Mouse (Mus musculus) lung, adult 2 months (tissue): ENCODE measurements at regions not wholly inside any gene's neighbourhood (a gene's known extent, or its start where the extent isn't known, plus 50 kb on each side); places are given as distances from the start of the nearest gene placed in this dataset.
"Not testable (repeated sequence)": the region's sequence is repeated elsewhere in the genome, so short reads cannot be mapped to it uniquely, and the experiment has no call there.

Experiments
- DNase-seq: peaks from one replicate; pipeline ENCODE4 v3.0.0; 2022
- H3K4me1 ChIP-seq: fragments of 200-500 bp; 2 replicates; pipeline ENCODE4 v1.6.1; 2011; ENCODE audit warnings: low read length; ENCODE audit not compliant: control insufficient read depth, insufficient read depth
- H3K4me3 ChIP-seq: fragments of 200-500 bp; replicated peaks from 2 replicates; pipeline ENCODE3; 2011; ENCODE audit warnings: low read depth, mild to moderate bottlenecking, control low read depth, low read length; ENCODE audit errors: extremely low read depth
- CTCF ChIP-seq: fragments of 200-500 bp; IDR thresholded peaks from 2 replicates; pipeline ENCODE4 v1.5.1; 2011; ENCODE audit warnings: mild to moderate bottlenecking, low read length, control low read depth; ENCODE audit not compliant: insufficient read depth
- POLR2A ChIP-seq: fragments of 200-500 bp; IDR thresholded peaks from 2 replicates; pipeline ENCODE4 v1.6.1; 2011; ENCODE audit warnings: low read depth, mild to moderate bottlenecking, control low read depth, low read length, borderline replicate concordance; ENCODE audit errors: extremely low read depth
- WGBS: fragments of 180-500 bp; shearing (Covaris S2); methylation state at CpG from one replicate; pipeline ENCODE4 v1.1.7; 2018; 5-methylcytosine and 5-hydroxymethylcytosine counted together

GRCm38 (mm10) chr8:126784604-126785003 is 161.0 kb downstream of the Tomm20 start:
- TF ChIP-seq POLR2A: no peak
- no peak for TF ChIP-seq CTCF
- DNase-seq: no peak
- 59% methylated on average over 4 of the region's 4 CpGs for WGBS
- Histone ChIP-seq H3K4me1 (peaks cover 7% of the 10 kb centered on the region), H3K4me3 (no peak overlapping the region)

DNA sequence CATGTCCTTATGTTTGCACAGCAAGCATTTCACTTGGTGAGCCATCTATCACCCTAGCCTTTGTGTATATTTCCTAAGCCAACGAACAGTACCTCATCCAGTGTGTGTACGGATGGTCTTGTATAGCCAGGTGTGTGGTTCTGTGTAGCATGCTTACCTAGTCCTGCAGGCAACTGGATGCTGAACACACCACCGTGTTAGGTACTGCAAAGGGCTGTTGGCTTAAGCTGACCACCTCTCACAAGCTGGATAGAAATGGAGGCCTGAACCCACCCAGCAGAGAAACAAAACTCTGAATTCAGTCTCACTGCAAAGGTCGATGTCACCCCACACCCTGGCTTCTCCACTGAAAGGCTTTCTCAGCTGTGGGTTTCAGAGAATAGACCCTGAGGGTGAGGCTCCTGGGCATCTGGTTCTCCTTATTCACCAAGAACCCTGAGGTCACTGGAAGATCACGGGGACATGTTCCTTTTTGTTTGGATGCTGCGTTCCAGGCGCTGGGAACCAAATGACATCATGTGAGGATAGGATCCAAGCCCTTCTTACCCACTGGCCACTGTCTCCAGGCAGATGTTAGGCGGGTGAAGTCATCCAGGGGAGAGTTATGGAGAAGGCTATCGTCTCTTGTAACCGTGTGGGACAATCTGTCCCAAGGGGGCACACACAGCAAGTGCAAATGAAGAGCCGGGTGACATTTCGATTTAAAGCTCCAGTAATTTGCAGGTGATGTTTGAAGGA is 161.8 kb downstream of the Tomm20 start:
- WGBS: 72% methylated on average over 12 of the region's 12 CpGs
- TF ChIP-seq POLR2A: no peak
- TF ChIP-seq CTCF: no peak
- Histone ChIP-seq H3K4me1 (peaks cover 4% of the 10 kb centered on the region; the same call in 1 of the 2 replicates), H3K4me3 (no peak overlapping the region)
- DNase-seq: no peak

- WGBS: 78% methylated on average over 7 of the region's 7 CpGs
- DNase-seq: no peak
- H3K4me1 ChIP-seq: 0 out of 2 replicates have a peak, but pooled peaks cover 3% of the 10 kb centered on the region
- TF ChIP-seq CTCF (no peak), POLR2A (no peak)
- H3K4me3 ChIP-seq: no peak overlapping the region
Observed at GRCm38 (mm10) chr8:126778673-126779072, 167.0 kb downstream of the Tomm20 start.

GRCm38 (mm10) chr8:126778131-126778530 is 167.5 kb downstream of the Tomm20 start:
- 0 out of 2 replicates have a peak, but pooled peaks cover 3% of the 10 kb centered on the region for H3K4me1 ChIP-seq
- WGBS: 70% methylated on average over 7 of the region's 7 CpGs
- TF ChIP-seq CTCF (no peak), POLR2A (no peak)
- H3K4me3 ChIP-seq: no peak overlapping the region
- DNase-seq: no peak

- no peak for DNase-seq
- WGBS: 65% methylated on average over 11 of the region's 11 CpGs
- H3K4me1 ChIP-seq: 0 out of 2 replicates have a peak, but pooled peaks cover 3% of the 10 kb centered on the region
- no peak overlapping the region for H3K4me3 ChIP-seq
- TF ChIP-seq POLR2A (no peak), CTCF (0 out of 2 replicates have a peak, but pooled peaks have one; percentile 19)
Observed at GRCm38 (mm10) chr8:126776605-126777469, 168.8 kb downstream of the Tomm20 start.

DNA sequence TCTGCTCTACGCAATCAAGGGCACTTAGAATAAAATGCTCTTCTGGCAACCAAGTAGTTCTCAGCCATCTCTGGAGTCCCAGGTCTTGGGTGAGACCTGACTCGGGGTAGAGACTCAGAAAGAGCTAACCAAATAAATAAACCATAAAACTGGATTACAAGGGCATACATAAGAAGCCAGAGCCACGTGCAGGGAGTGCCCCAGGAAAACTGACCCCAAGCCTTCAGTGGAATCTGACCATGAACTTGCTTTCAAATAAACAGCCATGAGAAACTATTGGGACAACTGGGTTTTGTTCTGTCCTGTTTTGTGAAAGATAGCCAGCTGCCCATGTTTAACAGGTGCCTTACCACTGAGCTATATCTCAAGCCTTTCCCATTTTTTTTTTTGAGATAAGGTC is 170.3 kb downstream of the Tomm20 start:
- no peak overlapping the region for H3K4me3 ChIP-seq
- WGBS: 62% methylated on average over 3 of the region's 3 CpGs

DNA sequence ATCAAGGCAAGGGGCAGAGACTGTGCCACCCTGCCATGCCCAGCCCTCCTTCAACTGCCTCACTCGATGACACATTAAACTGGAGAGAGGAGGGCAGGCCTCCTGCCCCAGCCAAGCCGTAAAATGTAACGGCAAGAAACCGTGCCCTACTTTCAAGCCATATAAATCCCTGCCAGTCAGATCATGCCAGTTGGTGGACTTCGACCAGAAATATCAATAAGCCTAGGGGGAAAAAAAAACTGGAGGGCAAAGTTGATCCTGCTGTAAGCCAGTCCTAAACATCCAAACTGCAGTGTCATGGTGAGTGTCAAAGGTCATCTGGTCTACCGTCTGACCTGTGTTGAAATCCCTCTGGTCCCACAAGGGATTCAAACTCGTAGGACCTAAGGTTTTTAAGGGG is 170.8 kb downstream of the Tomm20 start:
- WGBS: 70% methylated on average over 7 of the region's 7 CpGs
- TF ChIP-seq POLR2A (no peak), CTCF (no peak)
- Histone ChIP-seq H3K4me1 (0 out of 2 replicates have a peak, but pooled peaks cover 3% of the 10 kb centered on the region), H3K4me3 (no peak overlapping the region)
- no peak for DNase-seq

More for the DNA sequence above, 170.3 kb downstream of the Tomm20 start:
- 0 out of 2 replicates have a peak, but pooled peaks cover 3% of the 10 kb centered on the region for H3K4me1 ChIP-seq
- no peak for TF ChIP-seq CTCF
- TF ChIP-seq POLR2A: no peak
- DNase-seq: no peak

GRCm38 (mm10) chr8:126772748-126773147 is 172.9 kb downstream of the Tomm20 start:
- no peak for TF ChIP-seq CTCF
- no peaks in the 10 kb centered on the region for H3K4me1 ChIP-seq
- H3K4me3 ChIP-seq: no peak overlapping the region
- DNase-seq: no peak
- 87% methylated on average over 11 of the region's 11 CpGs for WGBS

- TF ChIP-seq POLR2A: no peak
- no peak for TF ChIP-seq CTCF
- H3K4me1 ChIP-seq: no peaks in the 10 kb centered on the region
- WGBS: 83% methylated on average over 7 of the region's 7 CpGs
- no peak for DNase-seq
- no peak overlapping the region for H3K4me3 ChIP-seq
Observed at GRCm38 (mm10) chr8:126772194-126772593, 173.4 kb downstream of the Tomm20 start.

DNA sequence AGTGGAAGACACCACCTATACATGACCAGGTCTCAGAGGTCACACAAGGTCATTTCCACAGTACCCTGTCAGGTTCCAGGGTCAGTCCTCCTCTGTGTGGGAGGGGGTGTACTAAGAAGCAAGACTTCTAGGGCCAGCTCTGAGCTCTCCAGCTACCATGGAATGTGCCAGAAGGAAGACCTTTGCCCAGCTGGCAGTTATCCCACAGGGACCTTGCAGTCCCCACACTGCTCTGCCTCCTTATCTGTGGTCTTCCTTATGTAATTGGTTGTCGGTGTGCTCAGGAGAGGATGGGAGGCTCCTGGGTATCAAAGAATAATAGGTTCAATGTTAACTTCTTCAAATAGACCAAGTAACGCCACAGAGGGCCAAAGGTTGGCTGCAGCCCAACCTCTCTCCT is 175.3 kb downstream of the Tomm20 start:
- not testable (repeated sequence) for H3K4me1 ChIP-seq, H3K4me3 ChIP-seq, DNase-seq
- 65% methylated on average over 2 of the region's 2 CpGs for WGBS
